Mouse (Mus musculus): Measurements from ENCODE around the gene D5Ertd579e. TPM values are rescaled to one million over a fixed set of nuclear protein-coding genes. Genes with fewer than 3 reads are reported as not detected.

Gene D5Ertd579e
- polyA plus RNA-seq, 1 experiment: 27.4 TPM

- peaks cover 33% of the 10 kb centered on the region for H3K4me1 ChIP-seq (ENCODE audit: control insufficient read depth, insufficient read depth, insufficient read length, low read length)
These were observed 2.9 kb upstream of the D5Ertd579e start for GRCm38 (mm10) chr5:36698689-36699088.

GRCm38 (mm10) chr5:36698067-36698670 is 2.3 kb upstream of the D5Ertd579e start:
- Histone ChIP-seq H3K27me3 (ENCODE audit: control insufficient read depth, insufficient read depth, low read length) (no peaks in the 10 kb centered on the region), H3K4me1 (ENCODE audit: control insufficient read depth, insufficient read depth, insufficient read length, low read length) (peaks cover 32% of the 10 kb centered on the region), H3K27ac (ENCODE audit: insufficient read depth, low read depth, low read length) (peak overlapping the region; percentile 67), H3K36me3 (ENCODE audit: control insufficient read depth, insufficient read depth, low read length) (no peaks in the 10 kb centered on the region), H3K4me3 (ENCODE audit: low read depth, low read length) (no peak overlapping the region)
- no peak for TF ChIP-seq POLR2A (IDR thresholded peaks at IDR 0.05; ENCODE audit: low read depth, low read length)
- no peak for TF ChIP-seq CTCF (IDR thresholded peaks at IDR 0.05; ENCODE audit: extremely low read depth, insufficient read length, insufficient replicate concordance, low read depth, low read length)
- WGBS: 25% methylated on average over 7 of the region's 7 CpGs

More at GRCm38 (mm10) chr5:36698689-36699088, 2.9 kb upstream of the D5Ertd579e start:
- no peak for TF ChIP-seq POLR2A (IDR thresholded peaks at IDR 0.05; ENCODE audit: low read depth, low read length)
- TF ChIP-seq CTCF (IDR thresholded peaks at IDR 0.05; ENCODE audit: extremely low read depth, insufficient read length, insufficient replicate concordance, low read depth, low read length): no peak
- Histone ChIP-seq H3K4me3 (ENCODE audit: low read depth, low read length) (no peak overlapping the region), H3K27ac (ENCODE audit: insufficient read depth, low read depth, low read length) (peak overlapping the region; percentile 67), H3K27me3 (ENCODE audit: control insufficient read depth, insufficient read depth, low read length) (no peaks in the 10 kb centered on the region), H3K36me3 (ENCODE audit: control insufficient read depth, insufficient read depth, low read length) (no peaks in the 10 kb centered on the region)
- WGBS: 70% methylated on average over 5 of the region's 5 CpGs

GRCm38 (mm10) chr5:36696504-36697300 is 878 bp upstream of the D5Ertd579e start:
- Histone ChIP-seq H3K4me1 (ENCODE audit: control insufficient read depth, insufficient read depth, insufficient read length, low read length) (peaks cover 29% of the 10 kb centered on the region), H3K27me3 (ENCODE audit: control insufficient read depth, insufficient read depth, low read length) (no peaks in the 10 kb centered on the region), H3K27ac (ENCODE audit: insufficient read depth, low read depth, low read length) (peak overlapping the region; percentile 93), H3K36me3 (ENCODE audit: control insufficient read depth, insufficient read depth, low read length) (0 out of 2 replicates have a peak, but pooled peaks cover 2% of the 10 kb centered on the region), H3K4me3 (ENCODE audit: low read depth, low read length) (no peak overlapping the region)
- WGBS: 67% methylated on average over 11 of the region's 11 CpGs
- TF ChIP-seq POLR2A (IDR thresholded peaks at IDR 0.05; ENCODE audit: low read depth, low read length) (peak; percentile 51; the same call in 1 of the 2 replicates), CTCF (IDR thresholded peaks at IDR 0.05; ENCODE audit: extremely low read depth, insufficient read length, insufficient replicate concordance, low read depth, low read length) (no peak)

GRCm38 (mm10) chr5:36695005-36695404 is 819 bp downstream of the D5Ertd579e start:
- Histone ChIP-seq H3K36me3 (ENCODE audit: control insufficient read depth, insufficient read depth, low read length) (0 out of 2 replicates have a peak, but pooled peaks cover 2% of the 10 kb centered on the region), H3K27ac (ENCODE audit: insufficient read depth, low read depth, low read length) (peak overlapping the region; percentile 67), H3K4me1 (ENCODE audit: control insufficient read depth, insufficient read depth, insufficient read length, low read length) (peaks cover 20% of the 10 kb centered on the region), H3K4me3 (ENCODE audit: low read depth, low read length) (peak overlapping the region; percentile 99), H3K27me3 (ENCODE audit: control insufficient read depth, insufficient read depth, low read length) (no peaks in the 10 kb centered on the region)
- TF ChIP-seq POLR2A (IDR thresholded peaks at IDR 0.05; ENCODE audit: low read depth, low read length): no peak
- TF ChIP-seq CTCF (IDR thresholded peaks at IDR 0.05; ENCODE audit: extremely low read depth, insufficient read length, insufficient replicate concordance, low read depth, low read length): no peak
- WGBS: 2% methylated on average over 14 of the region's 14 CpGs

GRCm38 (mm10) chr5:36693651-36694050 is 2.2 kb downstream of the D5Ertd579e start:
- TF ChIP-seq CTCF (IDR thresholded peaks at IDR 0.05; ENCODE audit: extremely low read depth, insufficient read length, insufficient replicate concordance, low read depth, low read length) (no peak), POLR2A (IDR thresholded peaks at IDR 0.05; ENCODE audit: low read depth, low read length) (no peak)
- no peak overlapping the region for H3K27ac ChIP-seq (ENCODE audit: insufficient read depth, low read depth, low read length)
- 0 out of 2 replicates have a peak, but pooled peaks cover 2% of the 10 kb centered on the region for H3K36me3 ChIP-seq (ENCODE audit: control insufficient read depth, insufficient read depth, low read length)
- peaks cover 9% of the 10 kb centered on the region for H3K4me1 ChIP-seq (ENCODE audit: control insufficient read depth, insufficient read depth, insufficient read length, low read length)
- peak overlapping the region; percentile 44 for H3K4me3 ChIP-seq (ENCODE audit: low read depth, low read length)
- 83% methylated on average over 2 of the region's 2 CpGs for WGBS
- H3K27me3 ChIP-seq (ENCODE audit: control insufficient read depth, insufficient read depth, low read length): no peaks in the 10 kb centered on the region

GRCm38 (mm10) chr5:36691423-36691822 is 4.4 kb downstream of the D5Ertd579e start:
- peaks cover 2% of the 10 kb centered on the region; the same call in 1 of the 2 replicates for H3K36me3 ChIP-seq (ENCODE audit: control insufficient read depth, insufficient read depth, low read length)
- peaks cover 7% of the 10 kb centered on the region; the same call in 1 of the 2 replicates for H3K4me1 ChIP-seq (ENCODE audit: control insufficient read depth, insufficient read depth, insufficient read length, low read length)
- TF ChIP-seq POLR2A (IDR thresholded peaks at IDR 0.05; ENCODE audit: low read depth, low read length): no peak
- no peak for TF ChIP-seq CTCF (IDR thresholded peaks at IDR 0.05; ENCODE audit: extremely low read depth, insufficient read length, insufficient replicate concordance, low read depth, low read length)
- no peak overlapping the region for H3K27ac ChIP-seq (ENCODE audit: insufficient read depth, low read depth, low read length)
- no peaks in the 10 kb centered on the region for H3K27me3 ChIP-seq (ENCODE audit: control insufficient read depth, insufficient read depth, low read length)
- 32% methylated on average over 1 of the region's 1 CpGs for WGBS
- H3K4me3 ChIP-seq (ENCODE audit: low read depth, low read length): no peak overlapping the region

- no peak overlapping the region for H3K4me3 ChIP-seq (ENCODE audit: low read depth, low read length)
- 67% methylated on average over 4 of the region's 4 CpGs for WGBS
These were observed 10.7 kb downstream of the D5Ertd579e start for GRCm38 (mm10) chr5:36685170-36685569.

More at GRCm38 (mm10) chr5:36685170-36685569, 10.7 kb downstream of the D5Ertd579e start:
- Histone ChIP-seq H3K27me3 (ENCODE audit: control insufficient read depth, insufficient read depth, low read length) (no peaks in the 10 kb centered on the region), H3K27ac (ENCODE audit: insufficient read depth, low read depth, low read length) (no peak overlapping the region), H3K4me1 (ENCODE audit: control insufficient read depth, insufficient read depth, insufficient read length, low read length) (peaks cover 6% of the 10 kb centered on the region; the same call in 1 of the 2 replicates), H3K36me3 (ENCODE audit: control insufficient read depth, insufficient read depth, low read length) (no peaks in the 10 kb centered on the region; the same call in 1 of the 2 replicates)
- TF ChIP-seq CTCF (IDR thresholded peaks at IDR 0.05; ENCODE audit: extremely low read depth, insufficient read length, insufficient replicate concordance, low read depth, low read length) (no peak), POLR2A (IDR thresholded peaks at IDR 0.05; ENCODE audit: low read depth, low read length) (no peak)
